Mouse (Mus musculus): ENCODE measurements at regions not wholly inside any gene's neighbourhood (a gene's known extent, or its start where the extent isn't known, plus 50 kb on each side); places are given as distances from the start of the nearest gene placed in this dataset.

DNA sequence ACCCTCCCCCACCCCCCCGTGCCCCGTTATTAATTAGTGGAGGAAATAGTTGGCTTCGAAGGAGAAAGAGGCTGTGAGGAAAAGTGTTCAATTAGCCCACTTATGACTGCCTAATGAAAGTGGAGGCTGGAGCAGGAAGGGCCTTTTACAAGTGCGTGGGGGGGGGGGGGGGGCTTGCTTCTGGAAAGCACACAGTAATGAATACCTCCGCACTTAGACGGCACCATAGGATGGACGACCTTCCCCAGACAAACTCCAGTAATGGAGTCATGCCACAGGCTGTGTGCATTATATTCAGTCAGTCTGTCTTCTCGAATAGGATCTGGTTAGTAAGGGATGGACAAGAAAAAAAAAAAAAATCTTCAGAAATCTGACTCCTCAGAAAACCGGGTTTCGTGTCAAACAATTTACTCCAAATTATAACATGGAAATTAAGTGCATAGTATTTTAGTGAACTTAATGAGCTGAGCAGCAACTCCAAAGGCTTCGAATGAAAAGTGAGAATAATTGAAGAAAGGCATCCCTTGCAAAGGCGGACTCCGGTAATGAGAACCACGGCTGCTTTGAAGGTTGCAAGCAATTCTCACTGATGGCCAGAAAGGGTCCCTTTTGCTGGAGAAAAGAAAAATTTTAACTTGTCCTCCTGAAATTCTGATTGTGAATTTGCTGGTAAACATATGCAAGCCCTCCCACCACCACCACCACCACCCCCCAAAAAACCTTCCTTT is 258.6 kb downstream of the Epha4 start:
- H3K4me1 ChIP-seq (ENCODE audit: control insufficient read depth, insufficient read depth, low read length) = no peaks in the 10 kb centered on the region
- H3K36me3 ChIP-seq (ENCODE audit: control insufficient read depth, insufficient read depth, low read length) = no peaks in the 10 kb centered on the region
- H3K9me3 ChIP-seq (ENCODE audit: control insufficient read depth, low read length) = no peaks in the 10 kb centered on the region
- H3K27me3 ChIP-seq (replicated peaks; ENCODE audit: control insufficient read depth, insufficient read depth, low read length) = no peaks in the 10 kb centered on the region
- WGBS = 78% methylated on average over 14 of the region's 14 CpGs
- H3K27ac ChIP-seq (ENCODE audit: low read length) = no peak overlapping the region
- H3K9ac ChIP-seq (ENCODE audit: low read depth, low read length) = no peak overlapping the region
- H3K4me3 ChIP-seq (ENCODE audit: low read length) = no peak overlapping the region
- no peak for ATAC-seq
- no peak overlapping the region for H3K4me2 ChIP-seq (ENCODE audit: low read depth, low read length)

DNA sequence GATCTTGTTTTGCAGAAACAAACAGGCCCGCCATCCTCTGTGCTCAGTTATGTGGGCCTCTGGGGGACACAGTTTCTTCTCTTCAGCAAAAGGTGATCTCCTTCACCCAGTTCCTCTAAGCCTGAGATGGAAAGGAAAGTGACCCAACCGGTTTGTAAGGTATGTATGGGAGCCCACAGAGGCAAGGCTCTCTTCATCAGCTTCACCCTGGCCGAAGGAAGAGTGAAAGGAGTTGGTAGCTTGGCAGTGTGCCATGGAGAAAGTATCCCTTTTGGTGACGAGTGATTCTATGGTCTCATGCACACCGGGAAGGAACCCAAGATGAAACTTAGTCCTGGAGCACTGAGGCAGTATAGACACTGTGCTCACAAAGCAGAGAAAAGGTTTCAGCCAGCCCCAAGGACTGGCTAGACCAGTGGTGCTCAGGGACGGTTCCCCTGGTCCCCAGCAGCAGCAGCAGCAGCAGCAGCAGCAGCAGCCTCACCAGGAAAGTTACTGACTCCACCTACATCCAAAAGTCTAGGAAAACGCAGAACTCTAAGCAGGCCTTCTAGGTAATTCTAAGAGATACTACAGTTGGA is 256.1 kb downstream of the Epha4 start:
- Histone ChIP-seq H3K4me1 (ENCODE audit: control insufficient read depth, insufficient read depth, low read length) (no peaks in the 10 kb centered on the region), H3K4me3 (ENCODE audit: low read length) (no peak overlapping the region), H3K27me3 (replicated peaks; ENCODE audit: control insufficient read depth, insufficient read depth, low read length) (no peaks in the 10 kb centered on the region), H3K4me2 (ENCODE audit: low read depth, low read length) (no peak overlapping the region), H3K36me3 (ENCODE audit: control insufficient read depth, insufficient read depth, low read length) (no peaks in the 10 kb centered on the region), H3K9me3 (ENCODE audit: control insufficient read depth, low read length) (no peaks in the 10 kb centered on the region), H3K27ac (ENCODE audit: low read length) (no peak overlapping the region), H3K9ac (ENCODE audit: low read depth, low read length) (no peak overlapping the region)
- ATAC-seq = peak; percentile 79
- 46% methylated on average over 7 of the region's 7 CpGs for WGBS

DNA sequence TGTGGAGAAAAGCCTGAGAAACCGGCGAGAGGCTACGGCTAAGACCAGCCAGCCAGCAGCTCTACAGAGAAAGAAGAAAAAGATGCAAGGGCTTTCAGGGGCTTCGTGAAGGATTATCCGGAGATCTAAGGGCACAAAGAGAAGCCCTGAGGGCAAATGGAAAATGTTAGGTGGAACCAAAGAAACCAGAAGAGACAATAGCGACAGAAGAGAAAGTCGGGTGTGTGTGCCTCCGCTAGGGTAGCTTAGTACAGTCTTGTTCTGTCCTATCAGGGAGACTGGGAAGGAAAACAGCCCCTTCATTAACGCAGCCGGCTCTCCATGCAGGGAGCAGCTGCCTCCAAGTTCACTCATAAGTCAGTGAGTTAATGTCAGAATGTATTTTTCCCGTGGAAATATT is 255.1 kb downstream of the Epha4 start:
- WGBS = 55% methylated on average over 11 of the region's 11 CpGs

DNA sequence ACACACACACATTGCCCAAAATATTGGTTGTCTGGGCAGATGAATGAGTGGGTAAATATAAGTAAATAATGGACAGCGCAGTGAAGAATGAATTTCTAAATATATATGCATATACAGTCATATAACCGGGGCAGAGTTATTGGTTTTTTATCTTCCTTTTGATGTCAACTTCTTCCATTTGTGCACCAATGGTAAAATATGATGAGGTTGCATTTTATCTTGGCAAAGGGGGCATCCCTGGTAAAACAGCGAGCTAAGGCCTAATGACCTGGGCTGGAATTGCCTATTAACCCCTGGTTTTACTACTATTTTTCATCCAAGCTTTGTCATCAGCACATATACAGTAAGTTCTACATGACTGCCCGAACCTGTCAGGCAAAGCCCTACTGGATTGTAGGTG is 253.2 kb downstream of the Epha4 start:
- Histone ChIP-seq H3K4me3 (ENCODE audit: low read length) (no peak overlapping the region), H3K36me3 (ENCODE audit: control insufficient read depth, insufficient read depth, low read length) (no peaks in the 10 kb centered on the region), H3K27me3 (replicated peaks; ENCODE audit: control insufficient read depth, insufficient read depth, low read length) (no peaks in the 10 kb centered on the region), H3K4me2 (ENCODE audit: low read depth, low read length) (no peak overlapping the region), H3K27ac (ENCODE audit: low read length) (no peak overlapping the region), H3K9ac (ENCODE audit: low read depth, low read length) (no peak overlapping the region), H3K9me3 (ENCODE audit: control insufficient read depth, low read length) (no peaks in the 10 kb centered on the region), H3K4me1 (ENCODE audit: control insufficient read depth, insufficient read depth, low read length) (no peaks in the 10 kb centered on the region)
- 90% methylated on average over 4 of the region's 4 CpGs for WGBS
- ATAC-seq = no peak

More for the DNA sequence above, 255.1 kb downstream of the Epha4 start:
- Histone ChIP-seq H3K9me3 (ENCODE audit: control insufficient read depth, low read length) (no peaks in the 10 kb centered on the region), H3K27me3 (replicated peaks; ENCODE audit: control insufficient read depth, insufficient read depth, low read length) (no peaks in the 10 kb centered on the region), H3K27ac (ENCODE audit: low read length) (no peak overlapping the region), H3K36me3 (ENCODE audit: control insufficient read depth, insufficient read depth, low read length) (no peaks in the 10 kb centered on the region), H3K4me1 (ENCODE audit: control insufficient read depth, insufficient read depth, low read length) (no peaks in the 10 kb centered on the region), H3K9ac (ENCODE audit: low read depth, low read length) (no peak overlapping the region), H3K4me3 (ENCODE audit: low read length) (no peak overlapping the region), H3K4me2 (ENCODE audit: low read depth, low read length) (no peak overlapping the region)
- no peak for ATAC-seq

DNA sequence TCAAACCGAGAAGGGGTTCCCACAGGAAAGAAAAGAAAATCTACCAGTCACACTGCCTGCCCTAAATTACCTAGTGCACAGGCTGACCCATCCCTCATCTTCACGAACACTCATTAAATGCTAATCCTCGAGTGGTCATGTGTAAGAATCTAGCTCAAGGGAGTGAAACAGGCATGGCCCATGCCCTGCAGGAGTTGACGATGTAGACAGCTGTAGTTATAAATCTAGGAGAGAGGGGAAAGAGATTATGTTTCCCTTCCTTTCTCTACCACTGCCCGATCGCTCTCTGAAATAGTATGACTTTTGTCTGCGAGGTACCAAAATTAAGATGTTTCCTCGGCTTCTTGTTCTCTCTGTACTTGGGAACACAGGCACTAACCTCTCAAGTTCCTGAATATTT is 249.2 kb downstream of the Epha4 start:
- WGBS = 67% methylated on average over 8 of the region's 8 CpGs

DNA sequence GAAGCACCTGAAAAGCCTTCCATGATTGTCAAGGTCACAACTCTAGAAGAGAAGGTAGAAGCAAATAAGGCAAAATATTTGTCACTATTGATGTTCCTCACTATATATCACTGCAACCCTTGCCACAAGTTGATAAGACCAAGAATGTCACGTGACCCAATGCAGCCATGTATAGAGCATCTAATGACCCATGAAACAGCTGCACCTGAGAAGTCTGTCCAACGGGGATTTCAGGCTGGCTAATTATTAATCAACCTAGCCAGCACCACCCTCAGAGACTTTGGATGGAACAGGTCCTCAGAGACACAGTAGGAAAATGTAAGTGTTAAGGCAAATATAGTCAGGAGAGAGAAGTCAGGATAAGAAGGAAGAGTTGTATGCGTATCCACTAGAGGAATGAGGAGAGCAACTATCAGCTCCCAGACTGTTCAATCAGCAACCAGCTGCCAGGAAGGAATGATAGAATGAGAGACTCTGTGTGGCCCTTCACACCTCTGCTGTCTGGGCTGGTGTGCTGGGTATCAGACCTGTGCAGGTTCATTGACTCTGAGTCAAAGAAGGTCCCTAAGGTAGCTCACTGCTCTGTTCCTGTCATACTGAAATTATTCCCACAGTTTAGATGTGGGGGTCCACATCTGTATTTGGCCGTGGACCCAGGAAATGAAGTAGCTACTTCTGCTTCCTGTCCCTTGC is 247.4 kb downstream of the Epha4 start:
- H3K9ac ChIP-seq (ENCODE audit: low read depth, low read length) = no peak overlapping the region
- ATAC-seq = peak; percentile 95
- no peak overlapping the region for H3K27ac ChIP-seq (ENCODE audit: low read length)
- no peak overlapping the region for H3K4me2 ChIP-seq (ENCODE audit: low read depth, low read length)
- H3K4me3 ChIP-seq (ENCODE audit: low read length) = no peak overlapping the region
- no peaks in the 10 kb centered on the region for H3K27me3 ChIP-seq (replicated peaks; ENCODE audit: control insufficient read depth, insufficient read depth, low read length)
- no peaks in the 10 kb centered on the region for H3K36me3 ChIP-seq (ENCODE audit: control insufficient read depth, insufficient read depth, low read length)
- 0 out of 2 replicates have a peak, but pooled peaks cover 3% of the 10 kb centered on the region for H3K4me1 ChIP-seq (ENCODE audit: control insufficient read depth, insufficient read depth, low read length)
- H3K9me3 ChIP-seq (ENCODE audit: control insufficient read depth, low read length) = no peaks in the 10 kb centered on the region
- 70% methylated on average over 4 of the region's 4 CpGs for WGBS

More for the DNA sequence above, 249.2 kb downstream of the Epha4 start:
- H3K9me3 ChIP-seq (ENCODE audit: control insufficient read depth, low read length) = no peaks in the 10 kb centered on the region
- no peak overlapping the region for H3K9ac ChIP-seq (ENCODE audit: low read depth, low read length)
- no peak for ATAC-seq
- H3K27ac ChIP-seq (ENCODE audit: low read length) = no peak overlapping the region
- 0 out of 2 replicates have a peak, but pooled peaks cover 3% of the 10 kb centered on the region for H3K4me1 ChIP-seq (ENCODE audit: control insufficient read depth, insufficient read depth, low read length)
- H3K4me3 ChIP-seq (ENCODE audit: low read length) = no peak overlapping the region
- H3K4me2 ChIP-seq (ENCODE audit: low read depth, low read length) = no peak overlapping the region
- H3K27me3 ChIP-seq (replicated peaks; ENCODE audit: control insufficient read depth, insufficient read depth, low read length) = no peaks in the 10 kb centered on the region
- no peaks in the 10 kb centered on the region for H3K36me3 ChIP-seq (ENCODE audit: control insufficient read depth, insufficient read depth, low read length)

DNA sequence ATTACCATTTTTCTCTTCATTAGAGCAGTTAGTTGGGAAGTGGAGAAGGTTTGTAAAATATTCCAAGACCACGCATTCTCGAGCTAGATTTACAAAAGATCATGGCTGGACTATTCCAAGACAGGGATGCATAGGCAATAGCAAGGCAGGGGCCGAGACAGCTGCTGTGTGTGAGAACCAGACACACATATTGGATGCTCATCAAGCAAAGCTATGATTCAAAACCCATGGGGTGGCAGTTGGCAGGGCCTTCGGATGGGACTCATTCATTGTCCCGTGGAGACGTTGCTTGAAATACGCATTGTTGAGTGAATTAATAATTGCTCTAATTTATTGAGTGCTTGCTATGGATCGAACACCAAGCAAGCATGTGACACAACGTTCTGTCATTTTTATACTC is 239.6 kb downstream of the Epha4 start:
- Histone ChIP-seq H3K4me2 (ENCODE audit: low read depth, low read length) (no peak overlapping the region), H3K4me1 (ENCODE audit: control insufficient read depth, insufficient read depth, low read length) (no peaks in the 10 kb centered on the region), H3K27ac (ENCODE audit: low read length) (no peak overlapping the region), H3K27me3 (replicated peaks; ENCODE audit: control insufficient read depth, insufficient read depth, low read length) (no peaks in the 10 kb centered on the region), H3K4me3 (ENCODE audit: low read length) (no peak overlapping the region), H3K9ac (ENCODE audit: low read depth, low read length) (no peak overlapping the region), H3K36me3 (ENCODE audit: control insufficient read depth, insufficient read depth, low read length) (no peaks in the 10 kb centered on the region), H3K9me3 (ENCODE audit: control insufficient read depth, low read length) (no peaks in the 10 kb centered on the region)
- WGBS = 90% methylated on average over 9 of the region's 9 CpGs
- no peak for ATAC-seq

DNA sequence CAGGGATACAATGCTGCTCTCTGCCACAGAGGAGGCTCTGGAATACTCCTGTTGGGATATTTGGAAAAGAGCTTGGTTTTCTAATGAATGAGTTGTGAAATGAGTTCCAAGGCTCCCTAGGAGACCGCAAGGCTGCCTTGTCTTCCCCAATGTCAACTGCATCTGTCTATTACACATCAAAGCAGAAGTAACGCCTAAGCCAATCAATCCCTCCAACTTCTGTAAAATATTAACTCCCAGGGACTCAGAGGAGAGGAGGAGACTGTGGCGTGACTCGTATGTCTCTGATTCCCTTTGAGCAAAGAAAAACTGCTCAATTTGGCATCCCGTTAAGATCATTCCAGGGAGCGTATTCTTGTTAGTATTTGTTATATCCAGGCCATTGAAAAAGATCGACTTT is 235.3 kb downstream of the Epha4 start:
- no peaks in the 10 kb centered on the region for H3K27me3 ChIP-seq (replicated peaks; ENCODE audit: control insufficient read depth, insufficient read depth, low read length)
- H3K27ac ChIP-seq (ENCODE audit: low read length) = no peak overlapping the region
- H3K4me2 ChIP-seq (ENCODE audit: low read depth, low read length) = no peak overlapping the region
- H3K4me1 ChIP-seq (ENCODE audit: control insufficient read depth, insufficient read depth, low read length) = no peaks in the 10 kb centered on the region
- WGBS = 55% methylated on average over 7 of the region's 7 CpGs
- peak; percentile 81; the same call in 1 of the 2 replicates for ATAC-seq
- H3K4me3 ChIP-seq (ENCODE audit: low read length) = no peak overlapping the region
- H3K9ac ChIP-seq (ENCODE audit: low read depth, low read length) = no peak overlapping the region
- no peaks in the 10 kb centered on the region for H3K9me3 ChIP-seq (ENCODE audit: control insufficient read depth, low read length)
- no peaks in the 10 kb centered on the region for H3K36me3 ChIP-seq (ENCODE audit: control insufficient read depth, insufficient read depth, low read length)

DNA sequence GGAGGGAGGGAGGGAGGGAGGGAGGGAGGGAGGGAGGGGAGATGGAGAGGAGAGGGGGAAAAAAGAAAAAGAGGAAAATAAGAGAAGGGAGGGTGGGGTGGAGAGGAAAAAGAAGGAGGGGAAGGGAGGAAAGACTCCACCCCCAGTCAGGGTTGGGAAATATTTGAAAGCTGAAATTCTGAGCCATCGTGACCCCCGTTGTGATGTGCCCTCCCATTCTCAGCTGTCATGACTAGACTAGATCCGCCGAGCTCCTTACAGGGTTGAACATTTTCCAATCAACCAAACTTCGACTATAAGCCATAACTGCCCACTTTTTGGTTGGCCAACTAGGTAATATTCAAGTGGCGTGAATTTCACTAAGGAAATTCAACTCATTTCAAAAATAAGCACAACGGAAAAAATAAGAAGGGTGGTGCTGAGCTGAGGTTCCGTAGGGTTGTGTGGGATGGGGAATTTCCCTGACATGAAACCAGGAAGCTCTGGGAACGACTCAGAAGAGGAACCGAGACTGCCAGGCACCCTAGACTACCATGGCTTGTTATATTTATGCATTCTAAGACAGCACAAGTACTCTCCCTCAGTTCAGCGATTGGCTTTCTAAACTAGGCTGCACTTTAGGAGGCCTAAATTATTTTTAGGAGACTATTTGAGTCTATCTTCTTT is 234.4 kb downstream of the Epha4 start:
- Histone ChIP-seq H3K36me3 (ENCODE audit: control insufficient read depth, insufficient read depth, low read length) (no peaks in the 10 kb centered on the region), H3K9me3 (ENCODE audit: control insufficient read depth, low read length) (no peaks in the 10 kb centered on the region), H3K4me2 (ENCODE audit: low read depth, low read length) (no peak overlapping the region), H3K27ac (ENCODE audit: low read length) (no peak overlapping the region), H3K4me1 (ENCODE audit: control insufficient read depth, insufficient read depth, low read length) (no peaks in the 10 kb centered on the region), H3K4me3 (ENCODE audit: low read length) (no peak overlapping the region), H3K9ac (ENCODE audit: low read depth, low read length) (no peak overlapping the region), H3K27me3 (replicated peaks; ENCODE audit: control insufficient read depth, insufficient read depth, low read length) (no peaks in the 10 kb centered on the region)
- 82% methylated on average over 11 of the region's 11 CpGs for WGBS
- ATAC-seq = no peak

All from intestine, embryonic 16.5 days (tissue).